Mouse (Mus musculus): ENCODE measurements around the gene Abcg1.

Gene Abcg1

DNA sequence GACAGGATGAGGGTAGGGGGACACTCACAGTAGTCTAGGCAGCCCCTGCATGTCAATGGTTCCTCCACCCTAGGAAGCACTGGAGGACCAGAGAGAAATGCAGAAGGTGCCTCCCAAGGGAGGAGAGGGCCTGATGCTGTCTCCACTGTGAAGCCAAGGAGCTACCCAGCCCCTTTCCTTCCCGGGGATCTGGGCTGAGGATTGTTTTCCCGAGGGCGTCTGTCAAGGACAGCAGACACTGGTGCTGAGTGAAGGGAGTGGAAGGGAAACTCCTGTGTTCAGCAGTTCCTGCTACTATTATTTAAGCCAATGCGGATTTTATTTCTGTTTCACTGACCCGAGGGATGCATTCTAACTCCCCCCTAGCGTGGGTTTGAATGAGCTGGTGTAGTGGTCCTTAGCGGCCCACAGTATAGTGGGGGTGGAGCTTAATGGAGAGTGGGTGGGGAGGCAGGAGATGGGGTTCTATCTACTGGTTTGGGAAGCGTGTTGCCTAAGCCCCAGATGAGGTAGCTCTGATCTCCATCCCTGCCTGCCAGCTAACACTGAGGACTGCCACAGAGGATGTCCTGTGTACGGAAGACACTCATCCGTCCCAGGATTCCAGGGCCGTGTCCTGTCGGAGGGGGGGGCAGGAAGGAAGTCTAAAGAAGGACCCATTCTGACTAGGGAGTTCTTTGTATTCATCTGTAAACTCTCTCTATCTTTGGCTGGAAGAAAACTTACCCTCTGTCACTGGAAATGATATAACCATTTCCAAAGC is 21.8 kb downstream of the Abcg1 start:
- DNase-seq (ENCODE audit: low spot score): no peak

DNA sequence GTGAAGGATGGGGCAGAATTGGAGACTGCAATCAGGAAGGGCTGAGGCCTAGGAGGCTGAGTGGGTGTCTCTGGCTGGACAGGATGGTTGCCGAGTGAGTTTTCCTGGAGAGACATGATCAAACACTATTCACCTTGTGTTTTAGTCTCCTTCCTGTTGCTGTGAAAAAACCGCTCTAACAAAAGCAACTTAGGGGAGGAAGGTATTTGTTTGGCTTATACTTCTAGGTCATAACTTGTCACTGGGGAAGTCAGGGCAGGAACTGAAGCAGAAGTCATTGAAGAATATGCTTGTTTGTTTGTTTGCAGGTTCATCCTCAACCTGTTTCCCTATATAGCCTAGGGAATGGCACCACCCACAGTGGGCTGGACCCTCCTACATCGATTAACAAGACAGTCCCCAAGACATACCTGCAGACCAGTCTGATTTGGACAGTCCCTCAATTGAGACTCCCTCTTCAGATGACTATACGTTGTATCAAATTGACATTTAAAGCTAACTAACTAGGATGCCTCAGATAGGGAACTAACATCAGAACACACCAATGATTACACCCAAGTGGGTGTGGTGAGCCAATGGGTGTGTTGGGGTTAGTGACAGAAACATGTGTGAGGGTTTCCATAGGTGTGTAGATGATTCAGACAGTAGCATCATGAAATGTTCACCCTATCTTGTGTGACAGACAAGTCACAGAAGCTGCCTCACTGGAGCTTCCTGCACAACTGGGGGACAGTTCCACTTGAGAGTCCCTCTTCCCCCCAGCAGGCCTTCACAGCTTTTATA is 25.0 kb downstream of the Abcg1 start:
- DNase-seq (ENCODE audit: low spot score): no peak

DNA sequence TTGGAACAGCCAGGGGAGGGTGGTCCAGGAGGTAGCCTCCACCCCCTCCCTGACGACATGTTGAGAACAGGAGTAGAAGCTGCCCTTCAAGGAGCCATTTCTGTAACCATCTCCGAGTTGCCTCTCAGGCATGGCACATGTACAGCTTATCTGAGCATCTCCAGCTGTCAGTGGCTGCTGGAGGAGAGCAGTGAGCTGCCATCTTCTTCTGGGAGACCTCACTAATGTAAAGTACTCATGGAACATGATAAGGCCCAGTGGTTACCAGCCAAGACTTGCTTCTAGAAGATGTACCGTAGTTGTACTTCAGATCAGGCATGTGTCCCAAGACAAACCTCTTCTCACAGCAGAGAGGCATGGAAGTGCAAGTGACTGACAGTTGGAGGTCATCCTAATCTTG is 28.0 kb downstream of the Abcg1 start:
- no peak for DNase-seq (ENCODE audit: low spot score)

- no peak for DNase-seq (ENCODE audit: low spot score)
Measured at GRCm38 (mm10) chr17:31086196-31086595, 28.7 kb downstream of the Abcg1 start.

DNA sequence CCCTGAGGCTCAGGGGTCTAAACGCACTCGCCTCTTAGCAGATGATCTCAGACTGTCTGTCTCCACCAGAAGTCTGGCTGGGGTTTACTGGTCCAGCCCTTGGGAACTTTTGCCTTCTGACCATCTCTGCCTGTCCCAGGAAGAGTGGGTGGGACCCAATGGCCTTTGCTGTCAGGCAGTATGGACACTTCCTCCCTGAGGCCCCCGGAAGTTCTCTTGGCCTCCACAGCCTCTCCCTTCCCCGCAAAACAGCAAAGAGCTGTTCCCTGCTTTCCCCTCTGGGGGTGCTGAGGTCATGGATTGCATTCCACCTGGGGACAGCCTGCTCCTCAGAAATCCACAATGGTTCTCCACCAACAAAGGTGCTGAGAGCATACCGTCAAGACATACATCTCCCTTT is 31.2 kb downstream of the Abcg1 start:
- no peak for DNase-seq (ENCODE audit: low spot score)

DNA sequence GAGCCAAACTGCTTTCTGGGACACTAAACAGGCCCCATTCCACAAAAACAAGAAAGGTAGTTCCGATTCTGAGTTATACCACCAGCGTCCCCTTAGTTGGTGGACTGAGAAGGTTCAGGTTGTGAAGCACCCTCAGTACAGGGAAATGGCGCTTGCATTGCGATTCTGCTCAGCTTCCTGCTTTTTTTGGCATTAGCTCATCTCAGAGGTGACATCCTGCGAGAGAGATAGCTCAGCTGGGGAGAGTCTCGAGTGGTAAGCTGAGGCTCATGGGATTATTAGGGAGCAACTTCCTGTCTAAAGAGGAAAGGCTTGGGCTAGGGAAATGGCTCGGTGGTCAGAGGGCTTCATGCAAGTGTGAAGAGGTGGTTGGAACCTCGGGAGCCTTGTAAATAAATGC is 32.4 kb downstream of the Abcg1 start:
- no peak for DNase-seq (ENCODE audit: low spot score)

GRCm38 (mm10) chr17:31091023-31091735 is 33.7 kb downstream of the Abcg1 start:
- DNase-seq (ENCODE audit: low spot score): peak; percentile 80

DNA sequence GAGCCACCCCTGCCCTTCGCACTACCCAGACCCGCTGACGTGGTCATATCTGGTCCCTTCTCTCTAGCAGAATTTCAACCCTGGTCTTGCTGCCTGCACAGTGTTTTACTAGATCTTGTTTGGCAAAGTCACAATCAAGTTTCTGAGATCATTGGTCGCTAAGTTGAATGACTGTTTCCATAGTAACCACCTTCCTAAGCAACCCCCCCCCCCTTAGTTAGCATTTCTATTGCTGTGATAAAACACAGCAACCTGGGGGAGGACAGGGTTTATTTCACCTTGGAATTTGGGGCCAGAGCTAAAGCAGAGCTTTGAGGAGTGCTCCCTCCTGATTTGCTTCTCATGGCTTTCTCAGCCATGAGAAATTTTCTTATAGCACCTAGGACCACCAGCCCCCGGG is 37.3 kb downstream of the Abcg1 start:
- DNase-seq (ENCODE audit: low spot score): no peak

DNA sequence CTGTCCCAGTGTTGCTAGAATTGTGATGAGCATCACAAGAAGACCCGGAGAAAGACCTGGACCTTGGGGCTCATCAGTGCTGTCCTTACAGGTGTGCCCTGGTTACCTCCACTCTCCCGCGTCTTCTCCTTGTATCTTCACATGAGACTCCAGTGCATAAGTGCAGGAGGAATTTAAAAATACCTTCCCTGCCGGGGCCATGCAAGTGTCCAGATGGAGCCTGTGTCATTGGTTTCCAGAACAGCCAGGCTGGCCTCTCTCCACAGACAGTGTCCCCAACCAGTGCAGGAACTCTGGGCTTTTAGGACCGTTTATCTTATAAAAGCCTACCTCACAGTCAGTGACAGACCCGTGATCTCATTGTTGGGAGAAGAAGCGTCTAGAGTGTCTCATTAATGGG is 38.1 kb downstream of the Abcg1 start:
- no peak for DNase-seq (ENCODE audit: low spot score)

GRCm38 (mm10) chr17:31096893-31097292 is 39.4 kb downstream of the Abcg1 start:
- DNase-seq (ENCODE audit: low spot score): no peak

DNA sequence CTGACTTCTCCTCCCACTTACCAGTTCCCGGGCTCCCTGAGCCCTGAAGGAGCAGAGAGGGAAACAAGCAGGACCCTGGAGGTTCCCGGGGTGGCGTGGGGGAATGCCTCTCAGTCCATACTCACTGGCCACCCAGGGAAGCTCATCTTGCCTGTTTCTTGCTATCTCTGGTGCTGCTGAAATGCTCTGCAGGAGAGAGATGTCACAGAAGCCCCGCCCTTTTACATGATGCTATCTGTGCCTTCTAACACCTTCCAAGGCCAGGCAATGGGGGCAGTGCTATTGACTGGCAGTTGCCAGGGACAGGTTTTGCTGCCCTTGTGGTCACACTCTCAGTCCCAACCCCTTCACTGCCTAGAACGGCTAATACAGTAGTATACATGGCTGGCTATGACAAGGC is 41.3 kb downstream of the Abcg1 start:
- DNase-seq (ENCODE audit: low spot score): no peak

DNA sequence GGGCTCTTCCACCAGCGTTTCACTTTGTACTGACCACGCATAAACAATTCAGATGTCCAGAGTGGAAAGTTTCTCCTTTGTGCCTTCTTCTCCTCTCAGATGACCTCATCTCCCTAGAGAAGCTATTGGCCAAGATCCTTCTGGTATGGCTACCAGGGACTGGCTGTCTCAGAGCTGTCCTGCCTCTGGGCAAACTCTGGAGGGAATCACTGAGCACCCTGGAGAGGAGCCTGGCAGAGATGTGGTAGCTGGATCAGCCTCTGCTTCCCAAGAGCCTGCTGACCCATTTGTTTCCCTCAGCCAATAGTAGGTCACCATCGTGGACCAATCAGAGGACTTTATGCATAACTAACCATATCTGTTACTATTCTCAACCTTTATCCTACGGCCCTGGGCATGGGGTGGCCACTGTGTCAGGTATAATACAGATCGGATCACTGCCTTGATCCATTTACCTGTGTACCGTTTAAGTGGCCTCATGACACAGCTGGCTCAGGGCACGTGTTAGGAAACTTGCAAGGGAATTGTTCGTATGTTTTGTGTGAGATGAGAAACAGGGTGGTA is 45.6 kb downstream of the Abcg1 start:
- no peak for DNase-seq (ENCODE audit: low spot score)

GRCm38 (mm10) chr17:31103823-31104222 is 46.3 kb downstream of the Abcg1 start:
- no peak for DNase-seq (ENCODE audit: low spot score)

- no peak for DNase-seq (ENCODE audit: low spot score)
Measured at GRCm38 (mm10) chr17:31108388-31108787, 50.9 kb downstream of the Abcg1 start.

DNA sequence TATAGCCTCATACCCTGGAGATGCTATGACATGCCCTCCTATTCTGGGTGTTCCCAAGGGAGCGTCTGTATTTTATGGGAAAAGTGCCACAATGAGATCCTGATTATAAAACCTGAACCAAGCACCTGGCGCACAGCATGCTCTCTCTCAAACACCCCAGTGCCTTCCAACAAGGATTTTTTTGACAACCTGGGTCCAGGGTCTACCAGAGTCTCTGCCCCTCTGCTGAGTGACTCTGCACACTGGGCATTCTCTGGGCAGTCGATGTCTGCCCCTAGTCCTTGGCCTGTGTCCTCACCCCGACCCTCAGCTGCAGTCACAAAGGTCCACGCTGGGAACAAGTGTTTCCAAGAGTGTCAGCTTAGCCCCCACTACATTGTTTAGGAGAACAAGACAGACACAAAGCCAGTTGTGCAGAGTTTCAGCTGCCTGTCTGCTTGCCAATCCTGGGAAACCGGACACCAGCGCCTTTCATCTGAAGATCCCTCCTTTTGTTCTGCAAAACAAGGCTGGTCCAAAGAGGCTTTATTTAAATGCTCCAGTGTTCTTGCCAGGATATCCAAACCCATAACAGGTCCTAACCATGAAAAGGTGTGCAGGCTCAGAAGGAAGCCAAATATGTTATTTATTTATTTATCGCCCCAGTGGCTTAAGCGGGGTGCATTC is 55.8 kb downstream of the Abcg1 start:
- DNase-seq (ENCODE audit: low spot score): no peak

DNA sequence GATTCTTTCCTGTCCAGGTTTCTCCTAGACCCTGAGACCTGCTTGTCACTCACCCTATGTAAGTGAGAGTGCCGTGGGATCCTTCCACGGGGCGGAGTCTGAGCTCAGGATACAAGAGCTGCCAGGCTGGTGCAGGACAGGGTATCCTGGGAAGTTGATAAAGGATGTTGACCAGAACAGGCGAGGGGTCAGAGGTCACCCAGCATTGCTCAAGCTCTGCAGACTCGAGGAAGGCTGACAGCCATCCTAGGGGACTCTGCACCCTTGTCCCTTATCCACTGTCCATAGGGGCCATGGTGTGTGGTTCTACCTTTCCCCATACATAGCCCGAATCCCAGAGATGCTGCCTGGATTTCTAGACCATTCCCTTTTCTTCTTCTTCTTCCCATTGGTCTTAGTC is 58.6 kb downstream of the Abcg1 start:
- DNase-seq (ENCODE audit: low spot score): no peak

DNA sequence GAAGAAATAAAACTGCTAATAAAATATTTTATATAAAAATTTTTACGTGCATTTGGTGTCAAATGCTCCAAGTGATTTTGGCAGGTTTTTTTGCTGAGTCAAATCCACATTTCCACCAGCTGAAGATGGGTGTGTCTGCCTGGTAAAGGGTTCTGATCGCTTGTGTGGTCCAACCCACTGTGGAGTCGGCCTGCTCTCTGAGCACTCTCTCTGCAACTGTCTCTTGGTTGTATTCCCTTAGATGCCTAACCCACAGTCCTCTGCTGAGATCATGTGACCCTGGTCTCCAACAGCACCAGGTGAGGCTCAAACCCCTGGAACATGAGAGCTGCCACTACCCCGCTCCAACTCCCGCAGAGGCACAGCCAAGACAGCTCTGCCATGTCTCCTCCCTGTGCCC is 60.5 kb downstream of the Abcg1 start:
- no peak for DNase-seq (ENCODE audit: low spot score)

DNA sequence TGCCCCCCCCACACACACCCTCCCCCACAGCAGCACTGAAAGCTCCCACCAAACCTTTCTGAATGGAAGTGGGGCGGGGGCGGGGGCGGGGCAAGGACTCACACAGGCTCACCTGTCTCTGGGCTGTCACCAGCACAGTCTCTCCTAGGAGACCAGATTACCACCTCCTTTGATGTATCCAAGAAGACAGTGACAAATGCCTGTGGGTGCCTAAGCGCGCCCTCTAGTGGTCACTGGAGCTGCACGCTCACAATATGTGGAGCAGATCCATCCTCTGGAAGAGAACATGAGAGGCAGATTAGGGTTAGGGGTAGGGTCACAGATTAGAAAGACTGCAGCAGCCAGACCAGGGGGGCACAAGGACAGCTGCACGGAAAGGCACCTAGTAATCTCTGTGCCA is 62.0 kb downstream of the Abcg1 start:
- peak; percentile 78 for DNase-seq (ENCODE audit: low spot score)

- DNase-seq (ENCODE audit: low spot score): peak; percentile 46
Measured at GRCm38 (mm10) chr17:31121975-31122374, 64.5 kb downstream of the Abcg1 start.

GRCm38 (mm10) chr17:31125548-31126266 is 68.2 kb downstream of the Abcg1 start:
- no peak for DNase-seq (ENCODE audit: low spot score)

DNA sequence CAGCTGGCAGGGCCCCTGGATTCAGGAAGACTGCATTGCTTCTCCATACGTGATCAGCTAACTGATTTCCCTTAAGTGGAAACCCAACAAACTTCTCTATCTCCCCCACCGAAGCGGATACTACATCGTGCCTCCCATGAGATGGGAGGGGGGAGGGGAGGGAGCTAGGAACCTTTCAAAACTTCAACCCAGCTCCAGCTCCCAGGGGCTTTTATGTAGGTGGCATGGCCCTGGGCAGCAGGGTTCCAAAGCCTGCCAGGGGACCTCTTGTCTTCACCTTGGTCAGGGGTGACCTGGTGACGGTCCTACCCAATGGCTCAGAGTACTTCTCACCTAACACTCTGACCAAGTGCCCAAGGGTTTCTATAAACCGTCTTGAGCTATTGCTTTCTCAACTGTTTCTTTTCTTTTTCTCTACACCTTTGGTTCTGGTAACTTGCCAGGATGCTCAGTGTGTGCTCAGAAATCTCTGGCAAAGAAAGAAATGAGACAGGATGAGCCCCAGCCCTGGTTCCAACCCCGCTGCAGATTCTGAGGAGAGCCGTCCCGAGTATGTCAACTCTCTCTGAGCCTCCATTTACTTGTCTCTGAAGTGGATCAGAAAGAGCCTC is 71.3 kb downstream of the Abcg1 start:
- DNase-seq (ENCODE audit: low spot score): no peak
